Mouse (Mus musculus) adrenal gland (tissue): ENCODE measurements around the gene Bad.

Source experiments
- microRNA-seq, 2 experiments: library from miRNA; unstranded; fragments of <30 nt; microRNA quantifications; one replicate each; pipeline ENCODE4; 2019

Bad gene

Small RNA genes within 50 kb of the gene (microRNA-seq; reads per million reads assigned to microRNA genes)
- gene Mir6990 = 0.92 to 0.99 reads per million in 2 experiments
